Mouse (Mus musculus) heart, postnatal 0 days (tissue): ENCODE measurements around the gene Pou6f1. TPM values are rescaled to one million over a fixed set of nuclear protein-coding genes. Genes with fewer than 3 reads are reported as not detected.
"Not testable (repeated sequence)": the region's sequence is repeated elsewhere in the genome, so short reads cannot be mapped to it uniquely, and the experiment has no call there.

Experiments used
- ATAC-seq: fragments of 200-750 bp; cut with Nextera tagmentation; 2 replicates; pipeline ENCODE4 v1.8.0; 2017; ENCODE audit warnings: low read depth, moderate number of reproducible peaks, moderate library complexity; ENCODE audit not compliant: insufficient read depth
- DNase-seq: peaks from one replicate; pipeline ENCODE4 v3.0.0-alpha.2; 2016; ENCODE audit warnings: low spot score
- H3K27ac ChIP-seq: fragments of 300-500 bp; sonication (generic); 2 replicates; pipeline ENCODE4 v1.5.1; 2014; ENCODE audit warnings: low read depth, mild to moderate bottlenecking
- H3K27me3 ChIP-seq: fragments of 300-500 bp; sonication (generic); 2 replicates; pipeline ENCODE4 v1.6.1; 2014; ENCODE audit warnings: low read length, mixed read lengths; ENCODE audit not compliant: control insufficient read depth, insufficient read depth
- H3K36me3 ChIP-seq: fragments of 300-500 bp; sonication (generic); replicated peaks from 2 replicates; pipeline ENCODE4 v1.6.1; 2014; ENCODE audit warnings: low read length, mixed read lengths; ENCODE audit not compliant: control insufficient read depth, insufficient read depth
- H3K4me1 ChIP-seq: fragments of 300-500 bp; sonication (generic); 2 replicates; pipeline ENCODE4 v1.6.1; 2014; ENCODE audit warnings: antibody characterized with exemption; ENCODE audit not compliant: control insufficient read depth, insufficient read depth
- H3K4me2 ChIP-seq: fragments of 300-500 bp; sonication (generic); 2 replicates; pipeline ENCODE4 v1.6.1; 2014; ENCODE audit warnings: low read depth, mild to moderate bottlenecking, low read length, moderate library complexity
- H3K4me3 ChIP-seq: fragments of 300-500 bp; sonication (generic); 2 replicates; pipeline ENCODE4 v1.5.1; 2014; ENCODE audit warnings: low read depth, low read length
- H3K9ac ChIP-seq: fragments of 300-500 bp; sonication (generic); replicated peaks from 2 replicates; pipeline ENCODE4 v1.6.1; 2014; ENCODE audit warnings: low read depth, low read length, mixed read lengths
- H3K9me3 ChIP-seq: fragments of 300-500 bp; sonication (generic); replicated peaks from 2 replicates; pipeline ENCODE4 v1.6.1; 2016; ENCODE audit warnings: low read length; ENCODE audit not compliant: control insufficient read depth
- CTCF ChIP-seq: IDR thresholded peaks from 2 replicates; pipeline ENCODE4 v1.5.1; 2016; ENCODE audit warnings: antibody characterized with exemption, control low read depth, low read depth
- EP300 ChIP-seq: IDR thresholded peaks from 2 replicates; pipeline ENCODE4 v1.6.1; 2016; ENCODE audit warnings: antibody characterized with exemption, low read depth
- WGBS: fragments of 180-500 bp; shearing (Covaris S2); extraction: QIAGEN DNeasy Blood & Tissue Kit; methylation state at CpG from one replicate; pipeline ENCODE4 v1.1.7; 2014; 5-methylcytosine and 5-hydroxymethylcytosine counted together
- polyA plus RNA-seq: library from polyadenylated mRNA; unstranded; fragments of >200 nt; fragmentation: Nextera tagmentation; extraction: Ambion mirVana; gene quantifications from 2 replicates; pipeline ENCODE4 v1.2.1, GENCODE M21; 2015
- total RNA-seq: library from RNA; depleted of rRNA; stranded (reverse); fragments of >200 nt; gene quantifications from 2 replicates; pipeline ENCODE4 v1.2.3, GENCODE M21; 2014; ENCODE audit warnings: low replicate concordance

Gene Pou6f1
- total and polyA plus RNA-seq, 2 experiments from 2014 or later: 5.2 to 6.0 TPM

DNA sequence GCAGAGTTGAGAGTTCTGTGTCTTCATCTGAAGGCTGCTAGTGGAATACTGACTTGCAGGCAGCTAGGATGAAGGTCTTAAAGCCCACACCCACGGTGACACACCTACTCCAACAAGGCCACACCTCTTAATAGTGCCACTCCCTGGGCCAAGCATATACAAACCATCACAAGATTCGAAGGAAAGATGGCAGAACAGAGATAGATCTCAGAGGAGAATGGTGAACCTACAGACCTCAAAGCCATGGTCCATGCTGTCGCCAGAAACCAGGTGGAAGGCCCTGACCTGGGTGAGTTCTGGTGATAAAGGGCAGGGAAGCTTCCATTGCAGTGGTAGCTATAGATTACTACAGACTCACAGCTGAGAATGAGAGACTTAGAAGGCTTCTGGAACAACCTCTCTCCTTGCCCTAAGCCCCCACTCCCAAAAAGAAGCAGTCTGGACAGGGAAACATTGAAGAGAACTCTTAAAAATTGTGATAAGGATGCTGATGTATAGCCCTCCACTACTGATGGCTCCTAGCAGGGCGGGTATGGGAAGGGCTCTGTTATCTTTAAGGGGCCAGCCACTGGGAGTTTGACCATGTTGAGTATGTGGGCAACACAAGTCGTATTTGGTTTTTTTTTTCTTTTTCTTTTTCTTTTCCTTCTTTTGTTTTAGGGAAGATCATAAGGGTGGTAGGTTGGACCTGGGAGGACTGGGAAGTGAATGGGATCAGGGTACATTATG, 41.9 kb downstream of the Pou6f1 start:
- H3K4me2 ChIP-seq: no peak overlapping the region
- 74% methylated on average over 5 of the region's 5 CpGs for WGBS
- no peaks in the 10 kb centered on the region for H3K27me3 ChIP-seq
- TF ChIP-seq CTCF (no peak), EP300 (no peak)
- H3K27ac ChIP-seq: no peak overlapping the region
- no peak for ATAC-seq
- H3K4me3 ChIP-seq: no peak overlapping the region
- H3K9ac ChIP-seq: no peak overlapping the region
- H3K4me1 ChIP-seq: no peaks in the 10 kb centered on the region
- H3K9me3 ChIP-seq: no peaks in the 10 kb centered on the region
- no peaks in the 10 kb centered on the region for H3K36me3 ChIP-seq
- no peak for DNase-seq

- Histone ChIP-seq H3K9me3 (no peaks in the 10 kb centered on the region), H3K4me1 (peaks cover 7% of the 10 kb centered on the region), H3K27me3 (no peaks in the 10 kb centered on the region), H3K4me2 (no peak overlapping the region), H3K27ac (no peak overlapping the region), H3K36me3 (no peaks in the 10 kb centered on the region), H3K4me3 (no peak overlapping the region), H3K9ac (no peak overlapping the region)
- ATAC-seq (no peak), DNase-seq (no peak)
- no peak for TF ChIP-seq CTCF
- TF ChIP-seq EP300: no peak
- WGBS: 50% methylated on average over 9 of the region's 9 CpGs
Observed at GRCm38 (mm10) chr15:100556378-100556777, 43.4 kb downstream of the Pou6f1 start.

- WGBS: 32% methylated on average over 5 of the region's 5 CpGs
- Histone ChIP-seq H3K27ac (no peak overlapping the region), H3K4me2 (no peak overlapping the region), H3K9ac (no peak overlapping the region), H3K9me3 (no peaks in the 10 kb centered on the region), H3K4me1 (peaks cover 9% of the 10 kb centered on the region), H3K36me3 (no peaks in the 10 kb centered on the region), H3K27me3 (no peaks in the 10 kb centered on the region), H3K4me3 (no peak overlapping the region)
- DNase-seq (peak; percentile 40), ATAC-seq (no peak)
- TF ChIP-seq EP300: no peak
- no peak for TF ChIP-seq CTCF
Observed at GRCm38 (mm10) chr15:100555965-100556364, 43.8 kb downstream of the Pou6f1 start.

- H3K4me3 ChIP-seq: peak within 1 kb of the TSS; percentile 84
- peak within 1 kb of the TSS; percentile 86 for H3K9ac ChIP-seq
- no peaks in the 10 kb centered on the region for H3K27me3 ChIP-seq
- H3K9me3 ChIP-seq: no peaks in the 10 kb centered on the region
- H3K36me3 ChIP-seq: no peaks in the 10 kb centered on the region
- DNase-seq: peak; percentile 98
- peak; percentile 99 for ATAC-seq
- TF ChIP-seq EP300 (no peak; the same call in none of the 2 replicates), CTCF (no peak)
- H3K27ac ChIP-seq: peak within 1 kb of the TSS; percentile 95
- WGBS: under 1% methylated on average over 83 of the region's 84 CpGs
- H3K4me1 ChIP-seq: peaks cover 12% of the 10 kb centered on the region
- H3K4me2 ChIP-seq: peak within 1 kb of the TSS; percentile 85
Observed at GRCm38 (mm10) chr15:100551326-100552307, 48.2 kb downstream of the Pou6f1 start, which contains the start of gene Tfcp2. Gene Tfcp2 (minus strand): TSS chr15:100552008.

- no peak overlapping the region for H3K4me3 ChIP-seq
- H3K9ac ChIP-seq: no peak overlapping the region
- TF ChIP-seq CTCF (no peak), EP300 (no peak)
- DNase-seq: no peak
- peaks cover 12% of the 10 kb centered on the region for H3K4me1 ChIP-seq
- 86% methylated on average over 4 of the region's 4 CpGs for WGBS
- ATAC-seq: no peak
- H3K4me2 ChIP-seq: no peak overlapping the region
- H3K9me3 ChIP-seq: no peaks in the 10 kb centered on the region
- H3K36me3 ChIP-seq: no peaks in the 10 kb centered on the region
- no peak overlapping the region for H3K27ac ChIP-seq
- no peaks in the 10 kb centered on the region for H3K27me3 ChIP-seq
Observed at GRCm38 (mm10) chr15:100550280-100550679, 49.5 kb downstream of the Pou6f1 start.

DNA sequence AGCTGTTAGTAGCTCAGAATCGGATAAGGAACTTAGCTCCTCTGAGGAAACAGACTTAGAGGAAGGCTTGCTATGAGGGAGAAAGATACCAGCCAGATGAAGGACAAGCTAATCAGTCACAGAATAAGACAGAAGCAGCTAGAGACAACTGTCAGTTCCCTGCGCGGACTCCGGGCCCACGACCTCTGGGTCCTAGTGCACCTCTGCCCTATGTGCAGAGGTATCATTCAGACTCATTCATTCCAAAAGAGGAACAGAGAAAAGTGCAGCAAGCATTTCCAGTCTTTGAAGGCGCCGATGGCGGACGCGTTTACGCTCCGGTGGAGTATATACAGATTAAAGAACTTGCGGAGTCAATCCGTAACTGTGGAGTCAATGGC, 56.1 kb downstream of the Pou6f1 start:
- H3K36me3 ChIP-seq, H3K4me1 ChIP-seq, DNase-seq, H3K4me3 ChIP-seq, H3K4me2 ChIP-seq, H3K9me3 ChIP-seq, H3K9ac ChIP-seq, H3K27ac ChIP-seq, H3K27me3 ChIP-seq, ATAC-seq: not testable (repeated sequence)
- 97% methylated on average over 14 of the region's 14 CpGs for WGBS

DNA sequence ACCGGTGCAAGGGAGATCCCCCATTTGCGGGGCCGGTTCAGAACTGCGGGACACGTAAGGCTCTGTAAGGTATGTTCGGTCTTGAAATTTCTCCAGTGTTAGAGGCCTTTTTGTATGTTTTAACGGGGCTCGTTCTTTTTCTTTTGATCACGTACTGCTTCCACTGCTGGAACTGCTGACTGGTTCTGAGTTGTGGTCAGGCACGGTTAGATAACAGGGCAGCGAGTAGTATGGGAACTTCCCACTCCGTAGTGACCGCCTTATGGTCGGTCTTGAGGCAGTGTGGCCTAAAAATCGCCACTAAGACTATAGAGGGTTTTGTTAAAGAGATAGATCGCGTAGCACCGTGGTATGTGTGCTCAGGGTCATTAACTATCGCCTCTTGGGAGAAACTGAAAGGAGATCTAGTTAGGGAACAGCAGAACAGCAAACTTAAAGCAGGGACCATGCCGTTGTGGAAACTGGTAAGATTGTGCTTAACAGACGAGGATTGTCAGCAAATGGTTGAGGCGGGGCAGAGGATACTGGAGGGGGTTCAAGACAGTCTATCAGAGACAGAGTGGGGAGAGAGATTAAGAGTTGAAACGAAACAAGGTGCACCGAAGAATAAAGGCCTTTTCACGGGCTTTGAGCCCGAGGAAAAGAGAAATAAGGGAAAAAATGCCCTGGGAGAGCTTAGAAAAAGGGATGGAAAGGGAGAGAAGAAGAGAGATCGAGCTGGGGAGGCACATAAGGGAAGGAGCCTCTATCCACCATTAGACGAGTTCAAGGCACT, 56.7 kb downstream of the Pou6f1 start:
- not testable (repeated sequence) for H3K4me2 ChIP-seq, ATAC-seq
- WGBS: 94% methylated on average over 25 of the region's 28 CpGs

More for the DNA sequence above, 56.7 kb downstream of the Pou6f1 start:
- H3K4me1 ChIP-seq, H3K9me3 ChIP-seq, DNase-seq, H3K9ac ChIP-seq, H3K27ac ChIP-seq, H3K36me3 ChIP-seq, H3K27me3 ChIP-seq, H3K4me3 ChIP-seq: not testable (repeated sequence)
